In the genomic region with DNA sequence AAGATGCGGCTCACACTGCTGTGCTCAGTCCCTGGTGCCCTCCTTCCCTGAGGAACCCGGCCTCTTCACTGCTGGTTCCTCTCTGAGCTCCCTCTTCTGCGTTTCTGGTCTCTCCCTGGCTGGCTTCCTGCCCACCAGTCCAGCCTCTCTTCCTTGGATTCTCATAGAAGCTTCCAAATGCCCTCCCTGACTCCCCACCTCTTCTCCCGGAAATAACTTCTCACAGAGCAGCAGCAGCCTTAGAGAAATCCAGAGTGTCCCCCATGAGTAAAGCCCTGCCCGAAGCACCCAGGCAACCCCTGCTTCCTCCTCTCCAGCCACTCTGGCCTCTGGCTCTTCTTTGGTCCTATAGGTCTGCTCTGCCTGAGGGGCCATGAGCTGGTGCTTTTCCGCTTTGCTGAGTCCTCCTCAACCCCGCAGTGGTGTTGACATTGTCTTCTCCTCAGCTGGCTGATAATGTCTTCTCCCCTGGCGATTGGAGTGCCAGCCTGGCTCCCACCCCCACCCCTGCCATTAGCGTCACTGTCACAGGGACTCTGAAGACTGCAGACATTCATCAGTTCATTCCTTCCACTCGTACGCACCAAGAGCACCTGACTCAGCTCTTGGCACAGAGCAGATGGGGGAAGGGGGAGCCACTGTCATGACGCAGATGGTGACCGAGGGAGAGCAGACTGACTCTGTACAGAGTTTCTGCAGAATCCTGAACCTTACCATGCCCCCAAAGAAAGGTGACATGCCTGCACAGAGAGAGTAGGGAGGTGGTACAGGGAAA, we compare ENCODE assay signal across 12 mouse cellular contexts.
DNase-seq lines count a peak whose midpoint lies in the region; ATAC-seq lines count a peak whose summit lies in the region.
"Had no signal": no experiment of that assay in that cellular context is flagged by ENCODE, and none has a peak within 500 bp of the region (broad histone marks: within the 10 kb centered on the region; RNA-seq: fewer than 3 reads in every experiment).

No protein-coding gene starts in this region.

- H3K9me3 ChIP-seq in hindbrain, embryonic 13.5 days = no peaks in the 10 kb centered on the region

- peaks cover 12% of the 10 kb centered on the region for H3K4me1 ChIP-seq in hindbrain, embryonic 13.5 days (replicated peaks)

- no peak overlapping the region for H3K9ac ChIP-seq in hindbrain, embryonic 13.5 days
- H3K9ac ChIP-seq: liver, postnatal 0 days had no signal

- DNase-seq in frontal cortex, postnatal 36 days (ENCODE audit: low spot score in 2 of 2) = peak; percentile 7 to 18
- DNase-seq in frontal cortex, postnatal 25 days (ENCODE audit: low spot score in 2 of 2) = no peak
- peak; percentile 33 to 42 for DNase-seq in right cerebral cortex, adult 2 months (ENCODE audit: low spot score in 2 of 2)
- no peak for DNase-seq in right cerebral cortex, postnatal 14 days
- DNase-seq in heart, adult 9 months (ENCODE audit: low spot score in 2 of 2) = peak; percentile 9 to 43
- DNase-seq in natural killer cell, adult 2 months (ENCODE audit: low spot score in 2 of 2) = no peak
- no peak for DNase-seq in thymus, postnatal 4 days
- DNase-seq: liver, postnatal 0 days had no signal

- ATAC-seq in hindbrain, embryonic 13.5 days (ENCODE audit: low FRiP score) = no peak
- ATAC-seq: liver, postnatal 0 days; midbrain, embryonic 16.5 days; Patski had no signal

- H3K4me3 ChIP-seq in hindbrain, embryonic 13.5 days = no peak overlapping the region
- H3K4me3 ChIP-seq: erythroblast, embryonic 14.5 days had no signal

- no peak overlapping the region for H3K4me2 ChIP-seq in hindbrain, embryonic 13.5 days

- H3K27me3 ChIP-seq in hindbrain, embryonic 13.5 days = no peaks in the 10 kb centered on the region

- WGBS in hindbrain, embryonic 13.5 days = 50% methylated on average over 13 of the region's 13 CpGs

- no peak overlapping the region for H3K27ac ChIP-seq in hindbrain, embryonic 13.5 days

- H3K36me3 ChIP-seq in hindbrain, embryonic 13.5 days = no peaks in the 10 kb centered on the region

Comparison
In these comparisons a context has a peak if more than half of its experiments do, and no peak if none do; other contexts are left out.
1. DNase-seq: peak in frontal cortex, postnatal 36 days (2 of 2), right cerebral cortex, adult 2 months (2 of 2) and heart, adult 9 months (2 of 2); none in frontal cortex, postnatal 25 days (0 of 2), right cerebral cortex, postnatal 14 days (single experiment), natural killer cell, adult 2 months (0 of 2) and thymus, postnatal 4 days (single experiment).